Mouse (Mus musculus): ENCODE data around the gene Myh2.

DNA sequence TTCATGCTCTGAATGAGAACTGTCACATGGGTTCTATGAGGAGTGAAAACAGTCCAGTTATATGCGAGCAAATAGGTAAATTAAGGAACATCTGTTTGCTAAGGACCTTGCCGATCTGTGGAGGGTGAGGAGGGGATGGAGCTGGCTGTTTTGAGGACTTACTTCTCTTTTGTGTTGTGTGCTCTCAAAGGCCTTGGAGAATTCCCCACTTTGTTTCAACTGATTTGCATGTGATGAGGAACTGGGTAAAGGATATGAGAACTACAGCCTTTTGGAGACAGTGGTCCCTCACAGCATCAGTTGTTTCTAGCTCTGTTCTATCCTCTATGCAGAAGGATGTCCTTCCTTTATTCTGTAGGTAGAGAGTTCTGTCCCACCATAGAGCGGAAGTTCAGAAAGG is 10.7 kb upstream of the Myh2 start:
- TF ChIP-seq CTCF (conservative IDR thresholded peaks at IDR 0.05; ENCODE audit: low read length) (no peak), POU5F1 (IDR thresholded peaks at IDR 0.05; ENCODE audit: borderline replicate concordance, low read length) (no peak)
